In the genomic region with DNA sequence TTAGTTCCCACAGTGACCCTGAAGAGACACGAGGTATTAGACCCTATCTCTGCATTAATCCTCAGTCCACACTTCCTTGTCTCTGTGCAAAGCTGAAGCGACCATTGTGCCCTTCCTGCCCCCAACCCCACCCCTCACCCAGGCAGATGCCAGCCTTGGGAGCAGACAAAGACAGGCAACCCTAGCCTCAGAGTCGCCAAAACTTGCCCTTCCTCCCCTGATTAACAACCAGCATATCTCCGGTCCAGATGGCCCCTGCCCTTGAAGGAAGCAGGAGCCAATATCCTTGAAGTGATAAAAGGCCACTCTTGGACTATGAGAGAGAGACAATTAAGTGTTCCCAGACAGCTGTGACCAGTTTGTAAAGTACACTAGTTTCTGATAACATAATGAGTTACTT, we compare ENCODE assay signal across 18 mouse cellular contexts. TPM values are rescaled to one million over a fixed set of nuclear protein-coding genes. Genes with fewer than 3 reads are reported as not detected.
"Had no signal": no experiment of that assay in that cellular context is flagged by ENCODE, and none has a peak within 500 bp of the region (broad histone marks: within the 10 kb centered on the region; RNA-seq: fewer than 3 reads in every experiment).

No protein-coding gene starts in this region.

- H3K27ac ChIP-seq: limb, embryonic 13.5 days; liver, embryonic 14.5 days; midbrain, embryonic 13.5 days; stomach, embryonic 15.5 days had no signal

- H3K4me3 ChIP-seq: limb, embryonic 13.5 days; midbrain, embryonic 13.5 days; stomach, embryonic 15.5 days had no signal

- H3K4me1 ChIP-seq: limb, embryonic 13.5 days; midbrain, embryonic 13.5 days; stomach, embryonic 15.5 days had no signal

- H3K9me3 ChIP-seq: limb, embryonic 13.5 days; midbrain, embryonic 13.5 days; stomach, embryonic 15.5 days had no signal

- H3K36me3 ChIP-seq: limb, embryonic 13.5 days; midbrain, embryonic 13.5 days; stomach, embryonic 15.5 days had no signal

- H3K27me3 ChIP-seq: limb, embryonic 13.5 days; midbrain, embryonic 13.5 days; stomach, embryonic 15.5 days had no signal

- DNase-seq: kidney, adult 18-20 months; kidney, postnatal 14 days; layer of hippocampus, postnatal 36 days; lung, adult 18-20 months; lung, postnatal 36 days; right cerebral cortex, postnatal 14 days; thymus, adult 2 months; thymus, postnatal 25 days had no signal

RNA-seq across cellular contexts. Expression of gene Kng2, which starts 11.6 kb away (rescaled TPM):
- total RNA-seq: layer of hippocampus, postnatal 36 days; left cerebral cortex, postnatal 36 days; megakaryocyte progenitor cell, adult 5-6 weeks; midbrain, postnatal 0 days had no signal
- polyA plus RNA-seq: lung, embryonic 16.5 days; midbrain, embryonic 13.5 days; midbrain, postnatal 0 days; spleen, adult 2 months; testis, adult 2 months had no signal

RNA-seq across cellular contexts. Expression of gene Kng1, which starts 16.8 kb away (rescaled TPM):
- total RNA-seq: layer of hippocampus, postnatal 36 days; left cerebral cortex, postnatal 36 days; megakaryocyte progenitor cell, adult 5-6 weeks; midbrain, postnatal 0 days had no signal
- polyA plus RNA-seq: midbrain, postnatal 0 days; testis, adult 2 months had no signal
